Mouse (Mus musculus): ENCODE data around the gene Brd3os.

Gene Brd3os

GRCm38 (mm10) chr2:27441767-27442707 is at the start of gene Brd3os:
Gene Brd3os (plus strand): TSS chr2:27442324.
- peak; percentile 99 for DNase-seq

GRCm38 (mm10) chr2:27394158-27394832 is 47.8 kb upstream of the Brd3os start:
- DNase-seq, result no peak

GRCm38 (mm10) chr2:27396656-27397440 is 45.3 kb upstream of the Brd3os start:
- no peak for DNase-seq

GRCm38 (mm10) chr2:27400083-27400482 is 42.0 kb upstream of the Brd3os start:
- no peak for DNase-seq

GRCm38 (mm10) chr2:27401544-27401943 is 40.6 kb upstream of the Brd3os start:
- DNase-seq, result no peak

GRCm38 (mm10) chr2:27404375-27405093 is 37.6 kb upstream of the Brd3os start:
- DNase-seq, result no peak

- peak; percentile 92 for DNase-seq
Observed at GRCm38 (mm10) chr2:27405094-27405884, 36.8 kb upstream of the Brd3os start.

GRCm38 (mm10) chr2:27406928-27407327 is 35.2 kb upstream of the Brd3os start:
- DNase-seq, result no peak

- DNase-seq, result no peak
Observed at GRCm38 (mm10) chr2:27408194-27408593, 33.9 kb upstream of the Brd3os start.

- DNase-seq, result peak; percentile 91
Observed at GRCm38 (mm10) chr2:27410518-27411140, 31.5 kb upstream of the Brd3os start.

GRCm38 (mm10) chr2:27411688-27412174 is 30.4 kb upstream of the Brd3os start:
- DNase-seq, result peak; percentile 96

GRCm38 (mm10) chr2:27412245-27412800 is 29.8 kb upstream of the Brd3os start:
- peak; percentile 91 for DNase-seq

GRCm38 (mm10) chr2:27413582-27413935 is 28.6 kb upstream of the Brd3os start:
- no peak for DNase-seq

- peak; percentile 94 for DNase-seq
Observed at GRCm38 (mm10) chr2:27413936-27414657, 28.0 kb upstream of the Brd3os start.

- DNase-seq, result no peak
Observed at GRCm38 (mm10) chr2:27415060-27415783, 26.9 kb upstream of the Brd3os start.

GRCm38 (mm10) chr2:27416425-27416824 is 25.7 kb upstream of the Brd3os start:
- peak; percentile 97 for DNase-seq

GRCm38 (mm10) chr2:27417648-27418153 is 24.4 kb upstream of the Brd3os start:
- DNase-seq, result peak; percentile 91

GRCm38 (mm10) chr2:27418577-27419070 is 23.5 kb upstream of the Brd3os start:
- DNase-seq, result peak; percentile 97

All from heart, adult 11 months (tissue).